Mouse (Mus musculus) adrenal gland, postnatal 10 days (tissue): ENCODE results near the gene Klf17. TPM values are rescaled to one million over a fixed set of nuclear protein-coding genes. Genes with fewer than 3 reads are reported as not detected.
A peak's percentile ranks its signal among the peaks of the same experiment; 100 is the strongest.

Experiments
- DNase-seq: peaks from one replicate; pipeline ENCODE4 v3.0.0; 2021; ENCODE audit warnings: mixed read lengths
- long read RNA-seq, 2 experiments: library from polyadenylated mRNA; stranded (forward); transcript quantifications; one replicate each; pipeline ENCODE4 v2.0.0; 2021
- total RNA-seq, 2 experiments: library from RNA; stranded (reverse); gene quantifications; 2 replicates each; pipeline ENCODE4 v1.2.3; 2021

Klf17 gene
- not detected for total RNA-seq
- long read RNA-seq, experiment 1 = 0 reads
- long read RNA-seq, experiment 2 = 0 reads

DNA sequence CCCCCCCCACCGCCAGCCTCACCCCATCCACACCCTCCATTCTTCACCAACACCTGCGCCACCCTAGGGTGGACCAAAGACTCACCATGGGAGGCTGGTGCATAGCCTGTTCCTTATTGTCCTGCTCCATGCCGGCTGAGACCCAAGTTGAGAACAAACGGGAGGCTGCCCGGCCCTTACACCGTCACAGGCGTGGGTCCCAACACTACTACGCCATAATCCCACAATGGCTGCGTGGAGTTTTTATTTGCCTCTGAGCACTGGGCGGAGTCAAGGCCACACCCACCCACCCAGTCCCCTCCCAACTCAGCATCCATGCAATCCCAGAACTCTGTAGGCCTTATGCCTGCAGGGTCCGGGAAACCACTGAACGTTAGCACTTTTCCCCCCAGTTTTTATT is at the start of gene Klf17:
Gene Klf17 (minus strand): TSS at position 233 of the 400 bp plus-strand sequence.
- DNase-seq = no peak

DNA sequence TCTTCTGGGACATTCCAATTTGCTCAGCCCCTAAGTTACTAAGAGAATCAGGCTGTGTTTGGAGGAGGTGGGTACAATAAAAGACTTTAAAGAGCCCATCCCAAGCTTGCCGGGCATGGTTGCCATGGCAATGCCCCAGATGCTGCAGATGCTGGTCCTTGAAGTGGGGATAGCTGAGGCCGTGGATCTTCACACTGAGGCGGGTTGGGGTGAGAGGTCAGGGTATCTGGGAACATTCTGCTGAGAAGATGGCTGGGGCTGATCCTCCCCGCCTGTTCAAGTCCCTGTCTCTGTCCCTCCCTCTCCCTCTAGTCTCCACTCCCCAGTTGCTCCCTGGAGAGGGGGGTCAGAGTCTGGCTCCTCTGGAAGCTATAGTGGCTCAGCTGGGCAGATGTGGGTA is 48.9 kb upstream of the Klf17 start:
- no peak for DNase-seq

DNA sequence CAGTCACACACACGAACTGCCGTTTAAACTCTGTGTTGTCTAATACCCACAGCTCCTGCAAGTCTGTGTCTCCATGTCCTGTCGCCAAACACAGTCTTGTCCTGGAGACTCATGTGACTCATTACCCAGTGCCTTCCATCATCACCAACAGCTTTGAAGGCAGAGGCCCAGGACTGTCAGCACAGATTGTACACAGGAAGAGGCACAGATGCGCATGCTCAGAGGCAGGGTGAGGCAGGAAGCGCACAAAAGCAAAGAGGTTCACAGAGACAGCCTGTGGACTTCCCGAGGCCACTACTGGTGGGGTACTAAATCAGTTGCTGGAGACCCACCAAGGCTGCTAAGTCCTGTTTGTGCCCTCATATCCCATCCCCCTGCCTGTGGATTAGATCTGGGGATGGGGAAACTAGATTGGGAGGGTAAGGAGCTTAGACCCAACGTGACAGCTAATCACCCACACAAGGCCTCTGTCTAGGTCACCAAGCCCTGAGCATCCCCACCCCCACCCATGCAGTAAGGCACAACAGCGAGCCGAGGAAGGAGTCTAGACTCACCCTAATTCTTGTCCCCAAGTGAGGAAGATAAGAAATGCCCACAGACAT is 48.2 kb upstream of the Klf17 start:
- peak; percentile 28 for DNase-seq

DNA sequence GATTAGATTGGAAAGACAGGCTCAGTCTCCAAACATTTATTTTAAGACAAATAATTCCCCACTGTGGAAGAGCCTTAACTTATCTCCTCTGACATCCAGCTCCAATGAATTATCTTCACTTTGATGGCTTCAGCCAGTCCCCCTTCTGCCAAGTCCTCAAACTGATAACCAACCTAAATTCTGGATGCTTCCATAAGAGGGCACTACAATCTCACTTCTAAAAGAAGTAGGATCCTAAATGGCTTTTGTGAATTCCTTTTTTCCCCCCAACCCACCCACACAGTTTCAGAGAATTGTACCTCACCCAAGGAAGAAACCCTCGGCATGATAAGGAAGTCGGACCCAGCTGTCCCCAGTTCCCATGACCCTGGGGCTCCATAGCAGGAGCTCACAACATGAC is 45.5 kb upstream of the Klf17 start:
- DNase-seq = no peak

DNA sequence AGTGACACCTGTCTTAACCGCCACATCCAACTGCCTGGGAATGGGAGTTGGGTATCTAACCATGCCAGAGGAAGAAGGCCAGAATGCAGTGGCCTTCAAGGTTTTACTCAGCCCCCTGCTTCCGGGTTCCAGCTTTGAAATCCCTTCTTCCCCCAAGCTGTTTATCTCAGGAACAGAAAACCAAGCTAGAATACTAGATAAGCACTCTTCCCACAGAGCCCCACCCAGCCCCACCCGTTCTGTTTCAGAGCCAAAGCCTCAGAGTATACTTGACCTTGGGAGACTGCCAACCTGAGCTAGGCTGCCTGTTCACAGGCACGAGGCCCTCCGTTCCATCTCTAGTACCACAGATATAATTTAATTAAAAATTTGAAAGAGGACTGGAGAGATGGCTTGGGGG is 41.5 kb upstream of the Klf17 start:
- peak; percentile 40 for DNase-seq

DNA sequence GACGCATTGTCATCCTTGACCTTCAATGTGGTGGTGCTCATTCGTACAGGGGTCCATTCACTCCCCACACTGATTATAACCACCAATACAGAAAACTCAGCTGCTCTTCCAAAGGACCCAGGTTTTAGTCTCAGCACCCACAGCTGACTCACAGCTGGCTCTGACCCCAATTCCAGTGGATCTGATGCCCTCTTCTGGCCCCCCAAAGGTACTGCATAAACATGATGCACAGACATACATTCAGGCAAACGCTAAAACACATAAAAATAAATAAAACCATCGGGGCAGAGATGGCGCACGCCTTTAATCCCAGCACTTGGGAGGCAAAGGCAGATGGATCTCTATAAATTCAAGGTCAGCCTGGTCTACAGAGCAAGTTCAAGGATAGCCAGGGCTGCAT is 34.5 kb upstream of the Klf17 start:
- no peak for DNase-seq

DNA sequence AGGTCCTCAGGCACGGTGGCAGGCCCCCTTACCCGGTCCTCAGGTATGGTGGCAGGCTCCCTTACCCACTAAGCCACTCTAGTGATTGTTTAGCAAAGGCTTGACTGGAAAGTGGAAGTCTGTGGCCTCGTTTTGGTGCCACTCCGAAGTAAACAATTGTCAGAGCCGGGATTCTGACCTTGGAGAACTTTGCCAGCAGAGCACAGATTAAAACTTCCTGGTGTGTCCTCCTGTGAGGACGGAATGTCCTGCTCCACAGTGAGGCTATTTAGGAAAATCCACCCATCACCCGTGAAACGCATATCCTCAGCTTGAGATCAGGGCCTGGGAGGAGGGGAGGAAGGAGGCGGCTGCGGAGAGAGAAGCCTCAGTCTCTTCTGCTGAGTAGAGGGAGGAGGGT is 22.9 kb upstream of the Klf17 start:
- DNase-seq = peak; percentile 61

DNA sequence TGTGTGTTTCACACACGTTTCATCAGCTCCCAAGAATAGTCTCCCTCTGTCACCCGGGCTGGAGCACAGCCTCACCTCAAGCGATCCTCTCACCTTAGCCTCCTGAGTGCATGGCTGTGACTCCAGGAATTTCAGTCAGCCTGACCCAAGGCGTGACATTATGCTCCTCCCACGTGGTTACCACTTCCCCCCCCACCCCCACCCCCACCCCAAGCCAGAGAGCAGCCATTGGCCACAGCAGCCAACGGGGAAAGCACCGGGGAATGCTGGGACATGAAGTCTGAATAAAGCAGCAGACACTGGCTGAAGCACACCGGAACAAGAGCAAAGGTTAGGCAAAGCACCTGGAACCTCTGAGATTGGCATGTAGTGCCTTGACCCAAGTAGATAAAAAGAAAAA is 21.5 kb upstream of the Klf17 start:
- peak; percentile 9 for DNase-seq

DNA sequence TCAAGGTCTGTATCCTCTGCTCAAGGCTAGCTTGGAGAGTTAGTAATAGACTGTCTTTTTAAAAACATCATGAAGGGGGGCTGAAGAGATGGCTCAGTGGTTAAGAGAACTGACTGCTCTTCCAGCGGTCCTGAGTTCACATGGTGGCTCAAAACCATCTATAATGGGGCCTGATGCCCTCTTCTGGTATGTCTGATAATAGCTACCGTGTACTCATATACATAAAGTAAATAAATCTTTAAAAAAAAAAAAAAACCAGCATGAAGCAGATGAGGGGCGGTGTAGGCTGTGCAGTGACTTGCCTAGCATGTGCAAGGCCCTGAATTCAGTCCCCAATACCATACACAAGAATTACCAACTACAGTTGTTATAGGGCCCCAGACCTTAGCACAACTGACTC is 17.5 kb upstream of the Klf17 start:
- DNase-seq = no peak

DNA sequence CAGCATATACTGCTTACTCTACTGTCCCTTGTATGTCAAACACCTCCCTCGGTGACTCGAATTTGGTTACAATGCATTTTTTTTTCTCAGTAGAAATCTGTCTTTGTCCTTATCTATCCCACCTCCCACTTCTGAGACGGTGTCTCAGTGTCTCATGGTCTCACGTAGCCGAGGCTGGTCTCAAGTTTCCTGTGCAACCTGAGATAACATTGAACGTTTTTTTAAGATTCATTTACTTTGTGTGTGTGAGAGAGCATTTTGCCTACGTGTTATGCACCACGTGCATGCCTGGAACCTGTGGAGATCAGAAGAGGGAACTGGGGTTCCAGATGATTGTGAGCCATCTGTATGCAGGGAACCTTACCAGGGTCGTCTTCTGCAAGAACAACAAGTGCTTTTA is 7.5 kb upstream of the Klf17 start:
- DNase-seq = no peak

DNA sequence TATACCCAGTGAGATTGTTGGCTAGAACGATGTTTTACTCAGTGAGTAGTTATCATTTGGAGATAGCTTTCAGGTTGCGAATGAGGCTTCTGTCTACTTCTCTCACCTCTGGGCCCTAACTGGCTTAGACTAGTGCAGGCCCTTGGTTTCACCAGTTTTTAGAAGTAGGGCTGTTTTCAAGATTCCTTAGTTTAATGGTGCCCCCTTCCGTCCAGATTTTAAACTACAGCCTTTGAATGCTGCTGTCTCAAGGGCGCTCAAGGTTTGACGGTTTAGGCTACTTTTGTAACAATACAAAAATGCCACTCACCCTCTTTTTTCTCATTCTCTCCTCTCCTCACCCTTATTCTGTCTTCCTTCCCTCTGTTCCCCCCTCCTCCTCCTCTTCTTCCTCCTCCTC is 5.5 kb upstream of the Klf17 start:
- peak; percentile 86 for DNase-seq

DNA sequence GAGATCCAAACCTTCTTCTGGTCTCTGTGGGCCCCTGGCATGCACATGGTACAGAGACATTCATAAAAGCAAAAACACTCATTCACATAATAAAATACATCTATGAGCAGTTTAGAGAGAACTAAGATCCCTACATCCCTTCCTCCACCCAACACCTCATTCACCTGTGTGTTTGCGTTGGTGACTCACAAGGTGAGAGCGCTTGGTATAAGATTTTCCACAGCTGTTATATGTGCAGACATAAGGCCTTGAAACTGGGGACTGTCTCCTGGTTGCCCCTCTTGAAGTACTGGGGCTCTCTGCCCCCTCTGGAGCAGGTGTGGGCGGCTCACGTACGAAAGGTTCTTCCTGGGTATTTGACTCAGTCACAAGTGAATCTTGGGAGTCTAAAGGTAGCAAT is 5.3 kb downstream of the Klf17 start:
- no peak for DNase-seq

DNA sequence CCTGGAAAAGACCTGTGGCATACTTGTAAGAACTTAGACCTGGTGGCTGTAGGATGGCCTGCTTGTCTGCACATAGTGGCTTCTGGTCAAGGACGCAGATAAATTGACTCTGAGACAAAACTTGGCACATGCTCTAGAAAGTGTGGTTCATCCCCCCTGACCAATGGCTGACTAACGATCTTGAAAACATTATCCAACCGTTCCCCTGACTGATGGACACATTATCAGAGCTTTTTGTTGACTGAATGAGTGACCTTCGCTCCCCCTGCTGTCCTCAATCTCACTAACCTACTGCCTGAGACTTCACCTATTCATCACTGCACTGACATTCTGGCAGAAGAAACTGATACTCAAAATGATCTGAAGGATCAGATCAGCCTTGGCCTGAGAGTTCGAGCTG is 13.0 kb downstream of the Klf17 start:
- peak; percentile 9 for DNase-seq

DNA sequence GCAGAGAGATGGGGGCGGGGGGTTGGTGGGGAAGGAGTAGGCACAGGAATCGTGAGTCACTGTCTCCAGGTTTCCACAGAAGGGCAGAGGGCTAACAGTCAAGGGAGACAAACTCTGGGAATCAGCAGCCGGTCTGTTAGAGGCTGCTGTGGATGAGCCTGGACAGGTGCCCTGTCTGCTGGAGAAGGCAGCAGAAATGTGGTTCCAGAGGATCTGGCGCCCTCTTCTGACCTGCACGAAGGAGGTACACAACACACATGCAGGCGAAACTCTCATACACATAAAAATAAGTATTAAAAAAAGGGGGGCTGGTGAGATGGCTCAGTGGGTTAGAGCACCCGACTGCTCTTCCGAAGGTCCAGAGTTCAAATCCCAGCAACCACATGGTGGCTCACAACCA is 27.9 kb downstream of the Klf17 start:
- DNase-seq = peak; percentile 26

DNA sequence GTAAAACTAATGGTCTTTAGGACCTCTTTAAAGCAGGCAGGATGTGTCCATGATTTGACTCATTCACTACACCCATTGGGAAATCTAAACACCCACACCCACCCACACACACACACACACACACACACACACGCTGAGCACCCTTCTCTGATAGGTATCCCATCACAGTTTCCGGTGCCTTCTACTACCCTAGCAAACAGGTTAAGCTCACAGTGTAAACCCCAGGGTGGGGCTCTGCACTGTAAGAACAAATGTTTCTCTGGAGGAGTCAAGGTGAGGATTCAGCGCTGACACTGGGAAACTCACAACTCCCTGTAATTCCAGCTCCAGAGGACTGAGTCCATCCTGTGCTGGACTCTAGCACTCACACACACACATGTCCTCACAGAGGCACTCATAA is 33.5 kb downstream of the Klf17 start:
- no peak for DNase-seq

DNA sequence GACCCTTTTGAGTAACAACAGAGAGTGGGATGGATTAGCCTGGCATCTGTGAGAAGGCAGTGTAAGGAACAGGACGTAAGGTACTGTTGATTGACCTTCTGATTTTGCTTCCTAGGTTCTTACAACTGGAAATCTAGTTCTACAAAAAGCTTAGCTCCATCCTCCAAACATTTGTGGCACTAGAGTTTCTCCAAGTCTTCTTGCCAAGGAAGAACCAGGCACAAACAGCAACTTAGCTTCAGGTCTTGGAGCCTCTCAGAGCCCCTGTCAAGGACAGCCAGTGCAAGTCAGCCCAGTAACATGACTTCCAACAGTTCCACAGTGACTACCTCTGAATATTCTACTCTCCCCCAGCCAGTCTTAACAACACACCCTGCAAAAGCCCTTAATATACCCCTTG is 41.3 kb downstream of the Klf17 start, which contains the start of gene Gm12845:
Gene Gm12845 (plus strand): TSS at position 301 of the 400 bp plus-strand sequence.
- DNase-seq = no peak

DNA sequence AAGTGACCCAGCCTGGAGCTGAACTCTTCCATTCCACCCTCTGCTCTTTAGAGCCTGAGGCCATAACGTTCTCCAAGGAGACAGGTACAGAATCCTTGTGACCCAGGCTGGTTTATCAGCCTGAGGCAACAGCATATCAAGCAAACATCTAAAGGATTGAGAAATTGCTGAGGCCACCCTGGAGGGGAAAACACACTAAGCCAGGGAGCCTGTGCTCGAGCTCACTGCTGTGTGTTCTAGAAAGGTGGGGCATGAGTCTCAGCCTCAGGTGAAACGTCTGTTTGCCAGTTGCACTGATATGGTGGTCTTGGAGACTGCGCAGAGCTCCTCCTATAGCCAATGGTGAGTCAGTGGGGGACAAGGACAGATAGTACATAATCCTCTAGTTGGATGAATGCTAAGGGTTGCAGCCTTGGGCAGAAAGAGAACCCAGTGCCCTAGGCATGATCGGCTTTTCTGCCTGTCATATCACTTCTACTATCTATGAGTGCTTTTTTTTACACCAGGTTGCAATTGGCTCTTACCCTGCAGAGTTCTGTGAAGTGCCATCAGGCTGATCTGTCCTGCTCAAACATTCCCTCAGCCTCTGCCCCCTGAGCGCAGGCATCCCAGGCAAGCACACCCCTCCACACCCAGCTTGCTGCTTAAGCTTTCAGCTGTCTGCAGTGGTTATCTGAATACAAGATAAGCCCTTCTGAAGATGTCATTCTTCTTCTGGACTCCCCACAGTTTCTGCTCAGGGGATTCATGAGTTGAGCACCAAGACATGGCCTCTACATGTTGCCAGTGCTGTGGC is 51.9 kb downstream of the Klf17 start:
- DNase-seq = no peak

DNA sequence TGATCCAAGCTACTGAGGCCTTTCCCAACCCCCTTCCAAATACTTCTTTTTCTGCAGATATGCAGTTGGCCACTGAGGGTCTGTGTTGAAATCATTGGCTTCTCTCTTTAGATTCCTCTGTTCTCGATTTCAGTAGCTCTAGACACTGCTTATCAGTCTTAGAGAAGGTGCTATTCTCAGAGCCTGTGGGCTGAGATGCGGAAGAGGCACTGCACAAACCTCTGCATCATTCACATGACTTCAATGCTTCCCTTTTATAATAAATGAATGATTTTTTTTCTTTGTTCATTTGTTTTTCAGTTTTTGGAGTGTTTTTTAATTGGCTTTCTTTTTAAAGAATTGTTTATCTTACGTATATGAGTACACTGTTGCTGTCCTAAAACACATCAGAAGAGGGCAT is 53.1 kb downstream of the Klf17 start:
- DNase-seq = no peak

DNA sequence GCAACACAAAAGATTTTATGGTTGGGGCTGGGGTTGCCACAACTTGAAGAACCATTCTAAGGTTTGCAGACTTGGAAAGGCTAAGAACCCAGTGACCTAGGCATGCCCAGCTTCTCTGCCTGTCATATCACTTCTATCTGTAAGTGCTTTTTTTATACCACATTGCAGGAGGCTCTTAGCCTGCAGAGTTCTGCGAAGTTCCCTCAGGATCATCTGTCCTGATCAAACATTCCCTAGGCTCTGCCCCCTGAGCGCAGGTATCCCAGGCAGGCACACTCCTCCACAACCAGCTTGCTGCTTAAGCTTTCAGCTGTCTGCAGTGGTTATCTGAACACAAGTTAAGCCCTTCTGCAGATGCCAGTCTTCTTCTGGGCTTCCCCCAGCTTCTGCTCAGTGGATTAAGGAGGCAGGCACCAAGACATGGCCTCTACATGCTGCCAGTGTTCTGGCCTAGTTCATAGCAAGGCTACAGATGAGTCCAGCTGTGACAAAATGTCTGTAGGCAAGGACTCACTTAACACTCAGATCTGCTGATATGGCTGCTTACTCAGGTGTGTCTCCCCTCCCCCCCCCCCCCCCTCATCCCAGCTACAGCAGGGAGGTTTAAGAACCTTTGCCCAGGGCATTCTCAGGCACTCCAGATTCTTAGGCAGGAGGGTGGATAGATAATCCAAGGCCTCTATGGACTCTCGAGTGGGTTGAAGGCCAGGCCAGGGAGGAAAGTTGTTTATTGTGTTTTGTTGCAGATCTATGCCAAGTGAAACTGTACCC is 56.5 kb downstream of the Klf17 start:
- DNase-seq = no peak
